Mouse (Mus musculus) midbrain, postnatal 0 days (tissue): Measurements from ENCODE around the gene Vmn1r85. TPM values are rescaled to one million over a fixed set of nuclear protein-coding genes. Genes with fewer than 3 reads are reported as not detected.
A peak's percentile ranks its signal among the peaks of the same experiment; 100 is the strongest.

Experiments used
- ATAC-seq: fragments of 200-750 bp; cut with Nextera tagmentation; 2 replicates; pipeline ENCODE4 v1.8.0; 2017; ENCODE audit warnings: moderate number of reproducible peaks, mild to moderate bottlenecking, moderate TSS enrichment, moderate library complexity; ENCODE audit not compliant: low FRiP score
- DNase-seq: peaks from one replicate; pipeline ENCODE4 v3.0.0-alpha.2; 2015; ENCODE audit warnings: low spot score
- H3K27ac ChIP-seq: fragments of 300-500 bp; sonication (generic); 2 replicates; pipeline ENCODE4 v1.5.1; 2014; ENCODE audit warnings: low read depth, mild to moderate bottlenecking, low read length, mixed read lengths
- H3K27me3 ChIP-seq: fragments of 300-500 bp; sonication (generic); 2 replicates; pipeline ENCODE4 v1.6.1; 2014; ENCODE audit warnings: low read length, control low read depth, mixed read lengths; ENCODE audit not compliant: insufficient read depth
- H3K36me3 ChIP-seq: fragments of 300-500 bp; sonication (generic); 2 replicates; pipeline ENCODE4 v1.6.1; 2014; ENCODE audit warnings: low read length, control low read depth, mixed read lengths; ENCODE audit not compliant: insufficient read depth
- H3K4me1 ChIP-seq: fragments of 300-500 bp; sonication (generic); 2 replicates; pipeline ENCODE4 v1.6.1; 2014; ENCODE audit warnings: mild to moderate bottlenecking, control low read depth, antibody characterized with exemption, low read length, mixed read lengths; ENCODE audit not compliant: insufficient read depth
- H3K4me2 ChIP-seq: fragments of 300-500 bp; sonication (generic); 2 replicates; pipeline ENCODE4 v1.6.1; 2014; ENCODE audit warnings: low read depth, mild to moderate bottlenecking, low read length, mixed read lengths; ENCODE audit not compliant: poor library complexity, severe bottlenecking
- H3K4me3 ChIP-seq: fragments of 300-500 bp; sonication (generic); 2 replicates; pipeline ENCODE4 v1.5.1; 2014; ENCODE audit warnings: low read depth, mild to moderate bottlenecking, low read length, moderate library complexity
- H3K9ac ChIP-seq: fragments of 300-500 bp; sonication (generic); replicated peaks from 2 replicates; pipeline ENCODE4 v1.6.1; 2014; ENCODE audit warnings: mild to moderate bottlenecking, low read length, moderate library complexity, mixed read lengths; ENCODE audit not compliant: poor library complexity, severe bottlenecking
- H3K9me3 ChIP-seq: fragments of 300-500 bp; sonication (generic); 2 replicates; pipeline ENCODE4 v1.6.1; 2016; ENCODE audit warnings: low read length, control low read depth
- CTCF ChIP-seq: IDR thresholded peaks from 2 replicates; pipeline ENCODE4 v1.5.1; 2016; ENCODE audit warnings: antibody characterized with exemption, mild to moderate bottlenecking
- WGBS: fragments of 180-500 bp; shearing (Covaris S2); extraction: QIAGEN DNeasy Blood & Tissue Kit; methylation state at CpG from one replicate; pipeline ENCODE4 v1.1.7; 2014; 5-methylcytosine and 5-hydroxymethylcytosine counted together
- polyA plus RNA-seq: library from polyadenylated mRNA; unstranded; fragments of >200 nt; fragmentation: Nextera tagmentation; extraction: Ambion mirVana; gene quantifications from 2 replicates; pipeline ENCODE4 v1.2.1, GENCODE M21; 2015
- total RNA-seq: library from RNA; depleted of rRNA; stranded (reverse); fragments of >200 nt; gene quantifications from 2 replicates; pipeline ENCODE4 v1.2.3, GENCODE M21; 2014

Gene Vmn1r85
- total and polyA plus RNA-seq, 2 experiments from 2014 or later: 0.27 to 0.33 TPM

- Histone ChIP-seq H3K9me3 (no peaks in the 10 kb centered on the region), H3K27me3 (no peaks in the 10 kb centered on the region), H3K4me3 (peak overlapping the region; percentile 58), H3K4me2 (peak overlapping the region; percentile 58), H3K9ac (peak overlapping the region; percentile 42), H3K36me3 (no peaks in the 10 kb centered on the region; the same call in 1 of the 2 replicates), H3K27ac (peak overlapping the region; percentile 81; the same call in 1 of the 2 replicates), H3K4me1 (peaks cover 5% of the 10 kb centered on the region; the same call in 1 of the 2 replicates)
- WGBS: 94% methylated on average over 2 of the region's 2 CpGs
- ATAC-seq: no peak
- TF ChIP-seq CTCF: no peak
- DNase-seq: no peak
These were observed 41.5 kb downstream of the Vmn1r85 start for GRCm38 (mm10) chr7:13053501-13053900.

DNA sequence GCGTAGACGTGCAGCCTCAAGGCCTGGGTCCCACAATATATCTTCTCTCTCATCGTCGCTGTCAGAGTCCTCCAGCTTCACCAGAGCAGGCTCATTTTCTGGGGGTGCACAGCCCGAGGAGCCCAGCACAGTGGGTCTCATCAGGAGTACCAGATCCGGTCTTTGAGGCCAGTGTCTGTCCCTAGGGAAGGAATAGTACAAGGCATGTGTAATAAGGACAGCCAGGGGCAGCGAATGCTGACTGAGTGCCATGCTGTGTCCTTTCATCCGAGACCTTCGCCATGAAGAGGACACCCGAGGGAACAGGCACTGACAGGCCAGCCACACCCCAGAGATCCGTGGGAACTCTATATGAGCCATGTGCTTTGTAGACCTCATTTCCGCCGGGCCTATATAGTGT lies 42.0 kb downstream of the Vmn1r85 start:
- Histone ChIP-seq H3K4me3 (no peak overlapping the region), H3K9ac (no peak overlapping the region), H3K4me1 (peaks cover 5% of the 10 kb centered on the region; the same call in 1 of the 2 replicates), H3K9me3 (no peaks in the 10 kb centered on the region), H3K4me2 (no peak overlapping the region), H3K27ac (no peak overlapping the region), H3K27me3 (no peaks in the 10 kb centered on the region), H3K36me3 (no peaks in the 10 kb centered on the region; the same call in 1 of the 2 replicates)
- 88% methylated on average over 13 of the region's 13 CpGs for WGBS
- no peak for DNase-seq
- no peak for ATAC-seq
- no peak for TF ChIP-seq CTCF

GRCm38 (mm10) chr7:13046084-13046483 lies 48.9 kb downstream of the Vmn1r85 start:
- peak; percentile 80 for TF ChIP-seq CTCF
- DNase-seq (peak; percentile 70), ATAC-seq (0 out of 2 replicates have a peak, but pooled peaks have one; percentile 29)
- Histone ChIP-seq H3K4me3 (no peak overlapping the region), H3K4me2 (no peak overlapping the region), H3K27ac (no peak overlapping the region), H3K27me3 (peaks cover 10% of the 10 kb centered on the region; the same call in 1 of the 2 replicates), H3K9ac (no peak overlapping the region), H3K36me3 (no peaks in the 10 kb centered on the region), H3K9me3 (no peaks in the 10 kb centered on the region), H3K4me1 (no peaks in the 10 kb centered on the region)
- WGBS: 3% methylated on average over 2 of the region's 2 CpGs

- Histone ChIP-seq H3K36me3 (no peaks in the 10 kb centered on the region), H3K27me3 (peaks cover 10% of the 10 kb centered on the region; the same call in 1 of the 2 replicates), H3K27ac (peak overlapping the region; percentile 65), H3K4me3 (peak overlapping the region; percentile 39), H3K9me3 (no peaks in the 10 kb centered on the region), H3K4me1 (0 out of 2 replicates have a peak, but pooled peaks cover 1% of the 10 kb centered on the region), H3K4me2 (peak overlapping the region; percentile 65), H3K9ac (peak overlapping the region; percentile 72)
- peak; percentile 11 for ATAC-seq
- 3% methylated on average over 23 of the region's 23 CpGs for WGBS
- DNase-seq: no peak
- no peak for TF ChIP-seq CTCF
These were observed 50.7 kb downstream of the Vmn1r85 start for GRCm38 (mm10) chr7:13044254-13044625.

DNA sequence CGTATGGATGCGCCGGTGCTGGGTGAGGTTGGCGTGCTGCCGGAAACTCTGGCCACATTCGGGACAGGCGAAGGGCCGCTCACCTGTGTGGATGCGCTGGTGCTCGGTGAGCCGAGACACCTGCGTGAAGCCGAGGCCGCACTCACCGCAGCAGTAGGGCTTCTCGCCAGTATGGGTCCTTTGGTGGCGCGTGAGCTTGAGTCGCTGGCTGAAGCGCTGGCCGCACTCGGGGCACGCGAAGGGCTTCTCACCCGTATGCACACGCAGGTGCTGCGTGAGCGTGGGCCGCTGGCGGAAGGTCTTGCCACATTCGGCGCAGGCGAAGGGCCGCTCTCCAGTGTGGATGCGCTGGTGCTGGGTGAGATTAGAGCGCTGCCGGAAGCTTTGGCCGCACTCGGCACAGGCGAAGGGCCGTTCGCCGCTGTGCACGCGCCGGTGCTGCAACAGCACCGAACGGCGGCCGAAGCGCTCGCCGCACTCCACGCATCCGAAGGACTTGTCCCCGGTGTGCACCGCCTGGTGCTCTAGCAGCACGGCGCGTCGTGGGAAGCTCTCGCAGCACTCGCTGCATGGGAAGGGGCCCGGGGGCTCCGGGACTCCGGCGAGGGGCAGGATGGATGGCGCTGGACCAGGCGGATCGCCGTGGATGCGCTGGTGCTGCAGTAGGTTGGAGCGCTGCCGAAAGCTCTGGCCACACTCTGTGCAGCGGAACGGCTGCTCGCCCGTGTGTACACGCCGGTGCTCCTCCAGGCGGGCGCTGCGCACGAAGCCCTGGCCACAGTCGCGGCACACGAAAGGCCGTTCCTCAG lies 51.3 kb downstream of the Vmn1r85 start:
- no peak for TF ChIP-seq CTCF
- peaks cover 10% of the 10 kb centered on the region; the same call in 1 of the 2 replicates for H3K27me3 ChIP-seq
- H3K9me3 ChIP-seq: no peaks in the 10 kb centered on the region
- H3K4me2 ChIP-seq: peak overlapping the region; percentile 65
- no peaks in the 10 kb centered on the region for H3K36me3 ChIP-seq
- peak overlapping the region; percentile 72 for H3K9ac ChIP-seq
- DNase-seq (peak; percentile 48), ATAC-seq (peak; percentile 63)
- peak overlapping the region; percentile 65 for H3K27ac ChIP-seq
- H3K4me1 ChIP-seq: peaks cover 7% of the 10 kb centered on the region; the same call in 1 of the 2 replicates
- 3% methylated on average over 87 of the region's 88 CpGs for WGBS
- peak overlapping the region; percentile 39 for H3K4me3 ChIP-seq

DNA sequence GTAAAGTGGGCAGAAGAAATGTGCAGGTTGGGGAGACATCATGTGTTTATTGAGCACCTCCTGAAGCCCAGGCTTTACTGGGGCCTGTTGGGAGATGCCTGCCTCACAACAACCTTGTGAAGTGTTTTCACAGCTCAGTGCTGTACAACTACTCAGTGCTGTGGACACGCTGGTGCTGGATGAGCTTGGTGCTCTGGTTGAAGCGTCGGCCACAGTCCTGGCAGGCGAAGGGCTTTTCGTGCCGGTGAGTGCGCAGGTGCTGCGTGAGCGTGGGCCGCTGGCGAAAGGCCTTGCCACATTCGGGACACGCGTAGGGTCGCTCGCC lies 51.9 kb downstream of the Vmn1r85 start:
- peak overlapping the region; percentile 65 for H3K4me2 ChIP-seq
- peaks cover 10% of the 10 kb centered on the region; the same call in 1 of the 2 replicates for H3K27me3 ChIP-seq
- H3K4me1 ChIP-seq: peaks cover 7% of the 10 kb centered on the region; the same call in 1 of the 2 replicates
- peak overlapping the region; percentile 72 for H3K9ac ChIP-seq
- ATAC-seq (no peak), DNase-seq (no peak)
- no peak for TF ChIP-seq CTCF
- H3K36me3 ChIP-seq: no peaks in the 10 kb centered on the region
- H3K9me3 ChIP-seq: no peaks in the 10 kb centered on the region
- H3K4me3 ChIP-seq: peak overlapping the region; percentile 39
- 41% methylated on average over 16 of the region's 16 CpGs for WGBS
- H3K27ac ChIP-seq: peak overlapping the region; percentile 65
